Mouse (Mus musculus) urinary bladder, postnatal 36 days (tissue): Measurements from ENCODE around the gene Gm20736.
"Not testable (repeated sequence)": the region's sequence is repeated elsewhere in the genome, so short reads cannot be mapped to it uniquely, and the experiment has no call there.

Experiments used
- DNase-seq, 2 experiments: peaks; one replicate each; pipeline ENCODE4 v3.0.0; 2022; ENCODE audit warnings: low spot score in 2 of 2, mixed read lengths in 1 of 2

Gm20736 gene

DNA sequence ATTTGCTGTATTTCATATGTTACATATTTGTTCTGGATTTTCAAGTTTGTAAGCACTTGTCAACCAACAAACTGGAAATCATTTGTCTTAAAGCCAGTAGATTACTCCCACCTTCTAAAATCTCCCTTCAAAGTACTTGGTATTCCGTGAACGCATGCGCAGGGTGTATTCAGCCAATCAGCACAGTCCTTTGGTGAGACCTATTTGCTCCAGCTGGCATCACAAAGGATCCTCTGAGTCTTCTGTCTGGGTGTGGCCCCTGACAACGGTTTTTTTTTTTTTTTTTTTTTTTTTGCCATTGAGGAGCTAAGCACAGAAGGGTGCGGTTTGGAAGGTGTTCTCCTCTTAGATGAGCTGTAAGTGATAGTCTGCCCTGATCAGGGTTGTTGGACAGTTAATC, at the start of gene Gm20736:
Gene Gm20736, plus strand, starts transcription at position 301 of the 400 bp plus-strand sequence.
- DNase-seq: not testable (repeated sequence)
